In genomic region chr7:104217881-104218280, GRCm38 (mm10) we compare ENCODE assay signal across 20 mouse cellular contexts. TPM values are rescaled to one million over a fixed set of nuclear protein-coding genes. Genes with fewer than 3 reads are reported as not detected.
DNase-seq lines count a peak whose midpoint lies in the region; ATAC-seq and TF ChIP-seq lines count a peak whose summit lies in the region.
"Had no signal": no experiment of that assay in that cellular context is flagged by ENCODE, and none has a peak within 500 bp of the region (broad histone marks: within the 10 kb centered on the region; RNA-seq: fewer than 3 reads in every experiment).

No protein-coding gene starts in this region.

- H3K9me3 ChIP-seq in lung, postnatal 0 days (ENCODE audit: low read length) = no peaks in the 10 kb centered on the region
- H3K9me3 ChIP-seq in ES-E14 (ENCODE audit: control insufficient read depth, insufficient read depth, low read depth, low read length) = no peaks in the 10 kb centered on the region
- no peaks in the 10 kb centered on the region for H3K9me3 ChIP-seq in intestine, embryonic 15.5 days
- H3K9me3 ChIP-seq in stomach, embryonic 16.5 days (replicated peaks; ENCODE audit: control insufficient read depth, low read length) = no peaks in the 10 kb centered on the region
- H3K9me3 ChIP-seq: forebrain, embryonic 10.5 days; hindbrain, embryonic 15.5 days; limb, embryonic 10.5 days; liver, embryonic 15.5 days; neural tube, embryonic 12.5 days had no signal

- peak; percentile 9 for DNase-seq in lung, postnatal 0 days (ENCODE audit: low spot score)
- DNase-seq in lung, adult 2 months = no peak
- peak; percentile 58 for DNase-seq in ES-E14 (ENCODE audit: low read depth, low spot score)
- no peak for DNase-seq in natural killer cell, adult 2 months (ENCODE audit: low spot score in 2 of 2)
- DNase-seq in layer of hippocampus, adult 11-12 months (ENCODE audit: low spot score) = no peak
- no peak for DNase-seq in cerebellum, postnatal 25 days
- DNase-seq: cerebellum, adult 18-20 months had no signal

- ATAC-seq in lung, postnatal 0 days = no peak
- ATAC-seq in intestine, embryonic 15.5 days = peak; percentile 36
- 0 out of 2 replicates have a peak, but pooled peaks have one; percentile 30 for ATAC-seq in stomach, embryonic 16.5 days (ENCODE audit: insufficient read depth, low FRiP score)

- no peak overlapping the region for H3K27ac ChIP-seq in lung, postnatal 0 days (ENCODE audit: low read length)
- H3K27ac ChIP-seq in ES-E14 (ENCODE audit: insufficient read depth, low read depth, low read length, poor library complexity, severe bottlenecking) = peak overlapping the region; percentile 48; the same call in 1 of the 2 replicates
- no peak overlapping the region for H3K27ac ChIP-seq in intestine, embryonic 15.5 days
- no peak overlapping the region for H3K27ac ChIP-seq in stomach, embryonic 16.5 days (ENCODE audit: low read length)
- H3K27ac ChIP-seq: hindbrain, embryonic 15.5 days; liver, embryonic 15.5 days; neural tube, embryonic 12.5 days had no signal

- no peak overlapping the region for H3K4me2 ChIP-seq in lung, postnatal 0 days (replicated peaks; ENCODE audit: low read depth, low read length)
- H3K4me2 ChIP-seq in intestine, embryonic 15.5 days (replicated peaks) = no peak overlapping the region
- no peak overlapping the region for H3K4me2 ChIP-seq in stomach, embryonic 16.5 days (ENCODE audit: low read depth, low read length)

- no peak for TF ChIP-seq CTCF in lung, postnatal 0 days (IDR thresholded peaks at IDR 0.05)
- TF ChIP-seq CTCF in lung, adult 2 months (IDR thresholded peaks at IDR 0.05; ENCODE audit: insufficient read depth, low read length) = no peak

- no peaks in the 10 kb centered on the region; the same call in 1 of the 2 replicates for H3K4me1 ChIP-seq in lung, postnatal 0 days (ENCODE audit: insufficient read depth, low read depth, low read length)
- no peaks in the 10 kb centered on the region for H3K4me1 ChIP-seq in lung, adult 2 months (ENCODE audit: control insufficient read depth, insufficient read depth, low read length)
- H3K4me1 ChIP-seq in ES-E14 (ENCODE audit: control insufficient read depth in 2 of 2, insufficient read depth in 2 of 2, low read length in 2 of 2, poor library complexity in 1 of 2) = peaks cover 0 to 6% of the 10 kb centered on the region in 2 experiments; a peak in 2 of 4 replicates
- H3K4me1 ChIP-seq in intestine, embryonic 15.5 days (replicated peaks) = no peaks in the 10 kb centered on the region
- peaks cover 4% of the 10 kb centered on the region; the same call in 1 of the 2 replicates for H3K4me1 ChIP-seq in stomach, embryonic 16.5 days (ENCODE audit: control insufficient read depth, insufficient read depth, low read length)

- H3K4me3 ChIP-seq in lung, postnatal 0 days (ENCODE audit: low read depth, low read length) = no peak overlapping the region
- no peak overlapping the region for H3K4me3 ChIP-seq in lung, adult 2 months (replicated peaks; ENCODE audit: extremely low read depth, low read depth, low read length)
- H3K4me3 ChIP-seq in ES-E14 (ENCODE audit: insufficient read depth in 1 of 2, low read depth in 1 of 2, low read length in 2 of 2, poor library complexity in 1 of 2, severe bottlenecking in 1 of 2) = peak overlapping the region in 1 of 2 experiments; percentile 88; a peak in 1 of 4 replicates
- no peak overlapping the region for H3K4me3 ChIP-seq in intestine, embryonic 15.5 days (replicated peaks)
- no peak overlapping the region for H3K4me3 ChIP-seq in stomach, embryonic 16.5 days (replicated peaks; ENCODE audit: low read length)

- H3K36me3 ChIP-seq in lung, postnatal 0 days (ENCODE audit: insufficient read depth, low read length) = no peaks in the 10 kb centered on the region
- H3K36me3 ChIP-seq in ES-E14 (ENCODE audit: control insufficient read depth, insufficient read depth, low read length, poor library complexity, severe bottlenecking) = peaks cover 13% of the 10 kb centered on the region
- H3K36me3 ChIP-seq in intestine, embryonic 15.5 days = no peaks in the 10 kb centered on the region
- no peaks in the 10 kb centered on the region for H3K36me3 ChIP-seq in stomach, embryonic 16.5 days (ENCODE audit: control insufficient read depth, insufficient read depth, low read length)
- H3K36me3 ChIP-seq: forebrain, embryonic 10.5 days; hindbrain, embryonic 15.5 days; limb, embryonic 10.5 days; liver, embryonic 15.5 days; neural tube, embryonic 12.5 days had no signal

- in situ Hi-C loops in ES-E14 (cut with MboI; ENCODE audit: low sequenced_read_pairs in 2 of 2, unreplicated experiment in 2 of 2) = loop anchor here in 1 of 2 experiments (25.0 kb wide), 1 partner anchor 1594 kb away; the partner anchor contains the start of gene Mrpl17

- no peak overlapping the region for H3K9ac ChIP-seq in lung, postnatal 0 days (replicated peaks; ENCODE audit: low read depth)
- no peak overlapping the region; the same call in 1 of the 2 replicates for H3K9ac ChIP-seq in ES-E14 (ENCODE audit: insufficient read depth, low read depth, low read length, poor library complexity, severe bottlenecking)
- no peak overlapping the region for H3K9ac ChIP-seq in intestine, embryonic 15.5 days
- H3K9ac ChIP-seq in stomach, embryonic 16.5 days (ENCODE audit: low read length) = no peak overlapping the region
- H3K9ac ChIP-seq: hindbrain, embryonic 15.5 days; neural tube, embryonic 12.5 days had no signal

- no peak for TF ChIP-seq POLR2A in lung, adult 2 months (IDR thresholded peaks at IDR 0.05; ENCODE audit: borderline replicate concordance, extremely low read depth, low read depth, low read length)

- H3K27me3 ChIP-seq in lung, postnatal 0 days (replicated peaks; ENCODE audit: insufficient read depth, low read length) = no peaks in the 10 kb centered on the region
- no peaks in the 10 kb centered on the region for H3K27me3 ChIP-seq in intestine, embryonic 15.5 days (replicated peaks)
- no peaks in the 10 kb centered on the region for H3K27me3 ChIP-seq in stomach, embryonic 16.5 days (ENCODE audit: control insufficient read depth, insufficient read depth, low read length)
- H3K27me3 ChIP-seq: liver, embryonic 15.5 days; neural tube, embryonic 12.5 days had no signal

- no peak for TF ChIP-seq EP300 in lung, postnatal 0 days (IDR thresholded peaks at IDR 0.05)

- WGBS in lung, postnatal 0 days = 82% methylated on average over 2 of the region's 2 CpGs
- WGBS in lung, adult 2 months = 57% methylated on average over 2 of the region's 2 CpGs
- 82% methylated on average over 2 of the region's 2 CpGs for WGBS in intestine, embryonic 15.5 days
- 68% methylated on average over 2 of the region's 2 CpGs for WGBS in stomach, embryonic 16.5 days

TF ChIP-seq in ES-E14, 5 proteins besides CTCF, POLR2A, EP300 and RAD21:
- TF ChIP-seq MAFK (IDR thresholded peaks at IDR 0.05; ENCODE audit: insufficient read depth, low read depth, low read length) (no peak), ZNF384 (IDR thresholded peaks at IDR 0.05; ENCODE audit: low read depth, low read length) (0 out of 2 replicates have a peak, but pooled peaks have one; percentile 28), CHD2 (IDR thresholded peaks at IDR 0.05; ENCODE audit: low read depth, low read length) (no peak)

RNA-seq across cellular contexts. Expression of gene Trim6, which starts 0.7 kb away (rescaled TPM):
- polyA plus RNA-seq in lung, postnatal 0 days (2015; fragmentation: Nextera tagmentation; extraction: Ambion mirVana) = 0.61 and 1.1 TPM in 2 replicates
- 0.88 and 1.3 TPM in 2 replicates for polyA plus RNA-seq in lung, adult 2 months (2012; rRNA removed)
- total RNA-seq in ES-E14 (2012; rRNA removed) = 73.9 and 86.1 TPM in 2 replicates
- polyA plus RNA-seq in intestine, embryonic 15.5 days (2015; fragmentation: Nextera tagmentation; extraction: Ambion mirVana) = 0.98 and 1.2 TPM in 2 replicates
- 0.87 and 0.89 TPM in 2 replicates for polyA plus RNA-seq in stomach, embryonic 16.5 days (2015; fragmentation: Nextera tagmentation; extraction: Ambion mirVana)

RNA-seq across cellular contexts. Expression of gene Olfr649, which starts 22.1 kb away (rescaled TPM):
- not detected in 2 replicates for polyA plus RNA-seq in lung, postnatal 0 days (2015; fragmentation: Nextera tagmentation; extraction: Ambion mirVana)
- polyA plus RNA-seq in lung, adult 2 months (2012; rRNA removed) = not detected in 2 replicates
- total RNA-seq in ES-E14 (2012; rRNA removed) = not detected in 2 replicates
- polyA plus RNA-seq in intestine, embryonic 15.5 days (2015; fragmentation: Nextera tagmentation; extraction: Ambion mirVana) = not detected in 2 replicates
- polyA plus RNA-seq in stomach, embryonic 16.5 days (2015; fragmentation: Nextera tagmentation; extraction: Ambion mirVana) = not detected in 2 replicates
- total RNA-seq: heart, adult 18-20 months; layer of hippocampus, postnatal 25 days had no signal
- polyA plus RNA-seq: embryonic facial prominence, embryonic 11.5 days; forebrain, embryonic 10.5 days; heart, embryonic 16.5 days; hindbrain, embryonic 15.5 days; limb, embryonic 10.5 days; liver, embryonic 15.5 days; midbrain, embryonic 14.5 days; neural tube, embryonic 12.5 days; spleen, adult 2 months had no signal

RNA-seq across cellular contexts. Expression of gene Trim34a, which starts 26.4 kb away (rescaled TPM):
- polyA plus RNA-seq in lung, postnatal 0 days (2015; fragmentation: Nextera tagmentation; extraction: Ambion mirVana) = 6.5 and 7.3 TPM in 2 replicates
- 5.7 and 15.2 TPM in 2 replicates for polyA plus RNA-seq in lung, adult 2 months (2012; rRNA removed)
- 1.3 and 1.6 TPM in 2 replicates for total RNA-seq in ES-E14 (2012; rRNA removed)
- 1.6 and 2.2 TPM in 2 replicates for polyA plus RNA-seq in intestine, embryonic 15.5 days (2015; fragmentation: Nextera tagmentation; extraction: Ambion mirVana)
- 1.8 and 2.2 TPM in 2 replicates for polyA plus RNA-seq in stomach, embryonic 16.5 days (2015; fragmentation: Nextera tagmentation; extraction: Ambion mirVana)

RNA-seq across cellular contexts. Expression of gene Olfr648, which starts 34.7 kb away (rescaled TPM):
- 0.13 TPM in 1 of 2 replicates, not detected in the other for polyA plus RNA-seq in lung, postnatal 0 days (2015; fragmentation: Nextera tagmentation; extraction: Ambion mirVana)
- 0.04 TPM in 1 of 2 replicates, not detected in the other for polyA plus RNA-seq in lung, adult 2 months (2012; rRNA removed)
- 0.04 and 0.05 TPM in 2 replicates for total RNA-seq in ES-E14 (2012; rRNA removed)
- polyA plus RNA-seq in intestine, embryonic 15.5 days (2015; fragmentation: Nextera tagmentation; extraction: Ambion mirVana) = 0.14 and 0.21 TPM in 2 replicates
- polyA plus RNA-seq in stomach, embryonic 16.5 days (2015; fragmentation: Nextera tagmentation; extraction: Ambion mirVana) = 0.26 and 0.27 TPM in 2 replicates
- total RNA-seq: heart, adult 18-20 months had no signal
- polyA plus RNA-seq: spleen, adult 2 months had no signal

RNA-seq across cellular contexts. Expression of gene Olfm5, which starts 53.2 kb away (rescaled TPM):
- not detected in 2 replicates for polyA plus RNA-seq in lung, postnatal 0 days (2015; fragmentation: Nextera tagmentation; extraction: Ambion mirVana)
- polyA plus RNA-seq in lung, adult 2 months (2012; rRNA removed) = not detected in 2 replicates
- not detected in 2 replicates for total RNA-seq in ES-E14 (2012; rRNA removed)
- not detected in 2 replicates for polyA plus RNA-seq in intestine, embryonic 15.5 days (2015; fragmentation: Nextera tagmentation; extraction: Ambion mirVana)
- not detected in 2 replicates for polyA plus RNA-seq in stomach, embryonic 16.5 days (2015; fragmentation: Nextera tagmentation; extraction: Ambion mirVana)
- total RNA-seq: heart, adult 18-20 months; layer of hippocampus, postnatal 25 days had no signal
- polyA plus RNA-seq: embryonic facial prominence, embryonic 11.5 days; forebrain, embryonic 10.5 days; hindbrain, embryonic 15.5 days; limb, embryonic 10.5 days; liver, embryonic 15.5 days; midbrain, embryonic 14.5 days; neural tube, embryonic 12.5 days; spleen, adult 2 months had no signal

Comparison
In these comparisons a context has a peak if more than half of its experiments do, and no peak if none do; other contexts are left out.
1. DNase-seq: peak in lung, postnatal 0 days (single experiment) and ES-E14 (single experiment); none in lung, adult 2 months (single experiment), natural killer cell, adult 2 months (0 of 2), layer of hippocampus, adult 11-12 months (single experiment) and cerebellum, postnatal 25 days (0 of 2).